In genomic region chr13:51617306-51617705, GRCm38 (mm10) we compare ENCODE assay signal across 16 mouse cellular contexts. TPM values are rescaled to one million over a fixed set of nuclear protein-coding genes. Genes with fewer than 3 reads are reported as not detected.
DNase-seq lines count a peak whose midpoint lies in the region; ATAC-seq lines count a peak whose summit lies in the region.
"Had no signal": no experiment of that assay in that cellular context is flagged by ENCODE, and none has a peak within 500 bp of the region (broad histone marks: within the 10 kb centered on the region; RNA-seq: fewer than 3 reads in every experiment).

No protein-coding gene starts in this region.

- DNase-seq in forebrain, embryonic 10.5 days (ENCODE audit: extremely low spot score, low spot score), result no peak
- no peak for DNase-seq in lung, postnatal 14 days
- DNase-seq in brain, adult 2 months (ENCODE audit: low read depth, low spot score), result peak; percentile 13
- no peak for DNase-seq in kidney, postnatal 14 days
- DNase-seq: adrenal gland, adult 8-10 months had no signal

- ATAC-seq in forebrain, embryonic 15.5 days (replicated peaks), result no peak
- 0 out of 2 replicates have a peak, but pooled peaks have one; percentile 31 for ATAC-seq in lung, embryonic 16.5 days (ENCODE audit: low read depth)
- ATAC-seq: CD4-positive, CD25-positive, alpha-beta regulatory T cell, adult 4 months; intestine, postnatal 0 days had no signal

- 39% methylated on average over 1 of the region's 1 CpGs for WGBS in forebrain, embryonic 15.5 days
- 86% methylated on average over 1 of the region's 1 CpGs for WGBS in forebrain, embryonic 10.5 days
- WGBS in lung, embryonic 16.5 days, result 38% methylated on average over 1 of the region's 1 CpGs

- H3K9ac ChIP-seq in forebrain, embryonic 15.5 days (replicated peaks), result no peak overlapping the region
- H3K9ac ChIP-seq in lung, embryonic 16.5 days (ENCODE audit: low read length), result no peak overlapping the region
- H3K9ac ChIP-seq: embryonic facial prominence, embryonic 12.5 days; embryonic facial prominence, embryonic 15.5 days; heart, embryonic 13.5 days; hindbrain, embryonic 15.5 days had no signal

- peaks cover 21% of the 10 kb centered on the region for H3K4me1 ChIP-seq in forebrain, embryonic 15.5 days
- H3K4me1 ChIP-seq in forebrain, embryonic 10.5 days, result peaks cover 30% of the 10 kb centered on the region
- H3K4me1 ChIP-seq in lung, embryonic 16.5 days (replicated peaks; ENCODE audit: control insufficient read depth, insufficient read depth, low read length), result peaks cover 2% of the 10 kb centered on the region; the same call in 1 of the 2 replicates
- H3K4me1 ChIP-seq: heart, embryonic 10.5 days had no signal

- H3K4me3 ChIP-seq in forebrain, embryonic 15.5 days, result no peak overlapping the region
- no peak overlapping the region for H3K4me3 ChIP-seq in forebrain, embryonic 10.5 days
- H3K4me3 ChIP-seq in lung, embryonic 16.5 days (ENCODE audit: low read length), result no peak overlapping the region
- H3K4me3 ChIP-seq: embryonic facial prominence, embryonic 12.5 days; embryonic facial prominence, embryonic 15.5 days; heart, adult 2 months; heart, embryonic 10.5 days; heart, embryonic 13.5 days; hindbrain, embryonic 15.5 days had no signal

- 0 out of 2 replicates have a peak overlapping the region, but pooled peaks have one; percentile 2 for H3K27ac ChIP-seq in forebrain, embryonic 15.5 days (replicated peaks)
- no peak overlapping the region for H3K27ac ChIP-seq in forebrain, embryonic 10.5 days
- no peak overlapping the region for H3K27ac ChIP-seq in lung, embryonic 16.5 days (ENCODE audit: low read length)
- H3K27ac ChIP-seq: embryonic facial prominence, embryonic 12.5 days; embryonic facial prominence, embryonic 15.5 days; heart, adult 2 months; heart, embryonic 10.5 days; heart, embryonic 13.5 days; hindbrain, embryonic 15.5 days had no signal

- H3K36me3 ChIP-seq in forebrain, embryonic 15.5 days, result no peaks in the 10 kb centered on the region
- no peaks in the 10 kb centered on the region for H3K36me3 ChIP-seq in forebrain, embryonic 10.5 days (replicated peaks)
- no peaks in the 10 kb centered on the region for H3K36me3 ChIP-seq in lung, embryonic 16.5 days (ENCODE audit: control insufficient read depth, insufficient read depth, low read length)
- H3K36me3 ChIP-seq: embryonic facial prominence, embryonic 12.5 days; embryonic facial prominence, embryonic 15.5 days; heart, embryonic 10.5 days; heart, embryonic 13.5 days; hindbrain, embryonic 15.5 days had no signal

- H3K27me3 ChIP-seq in forebrain, embryonic 15.5 days, result no peaks in the 10 kb centered on the region
- no peaks in the 10 kb centered on the region for H3K27me3 ChIP-seq in forebrain, embryonic 10.5 days (ENCODE audit: poor library complexity, severe bottlenecking)
- H3K27me3 ChIP-seq in lung, embryonic 16.5 days (ENCODE audit: control insufficient read depth, insufficient read depth, low read depth, low read length), result no peaks in the 10 kb centered on the region
- H3K27me3 ChIP-seq: embryonic facial prominence, embryonic 12.5 days; embryonic facial prominence, embryonic 15.5 days; hindbrain, embryonic 15.5 days had no signal

- no peak overlapping the region for H3K4me2 ChIP-seq in forebrain, embryonic 15.5 days (replicated peaks)
- H3K4me2 ChIP-seq in lung, embryonic 16.5 days (ENCODE audit: low read depth, low read length), result no peak overlapping the region
- H3K4me2 ChIP-seq: embryonic facial prominence, embryonic 12.5 days; embryonic facial prominence, embryonic 15.5 days had no signal

- H3K9me3 ChIP-seq in forebrain, embryonic 15.5 days, result no peaks in the 10 kb centered on the region
- no peaks in the 10 kb centered on the region for H3K9me3 ChIP-seq in forebrain, embryonic 10.5 days
- H3K9me3 ChIP-seq in lung, embryonic 16.5 days (ENCODE audit: control insufficient read depth, low read length), result no peaks in the 10 kb centered on the region
- H3K9me3 ChIP-seq: embryonic facial prominence, embryonic 12.5 days; embryonic facial prominence, embryonic 15.5 days; heart, embryonic 10.5 days; heart, embryonic 13.5 days; hindbrain, embryonic 15.5 days had no signal

RNA-seq across cellular contexts. Expression of gene Cks2, which starts 27.7 kb away (rescaled TPM):
- 130 and 152 TPM in 2 replicates for polyA plus RNA-seq in forebrain, embryonic 15.5 days (2015; fragmentation: Nextera tagmentation; extraction: Ambion mirVana)
- 420 and 444 TPM in 2 replicates for polyA plus RNA-seq in forebrain, embryonic 10.5 days (2016; fragmentation: Nextera tagmentation; extraction: Ambion mirVana)
- polyA plus RNA-seq in lung, embryonic 16.5 days (2015; fragmentation: Nextera tagmentation; extraction: Ambion mirVana), result 350 and 356 TPM in 2 replicates

RNA-seq across cellular contexts. Expression of gene Secisbp2, which starts 34.2 kb away (rescaled TPM):
- 33.3 and 37.7 TPM in 2 replicates for polyA plus RNA-seq in forebrain, embryonic 15.5 days (2015; fragmentation: Nextera tagmentation; extraction: Ambion mirVana)
- polyA plus RNA-seq in forebrain, embryonic 10.5 days (2016; fragmentation: Nextera tagmentation; extraction: Ambion mirVana), result 28.1 and 32.1 TPM in 2 replicates
- 27.5 and 28.3 TPM in 2 replicates for polyA plus RNA-seq in lung, embryonic 16.5 days (2015; fragmentation: Nextera tagmentation; extraction: Ambion mirVana)

RNA-seq across cellular contexts. Expression of gene Shc3, which starts 48.1 kb away (rescaled TPM):
- polyA plus RNA-seq in forebrain, embryonic 15.5 days (2015; fragmentation: Nextera tagmentation; extraction: Ambion mirVana), result 9.6 and 10.1 TPM in 2 replicates
- 2.2 and 3.1 TPM in 2 replicates for polyA plus RNA-seq in forebrain, embryonic 10.5 days (2016; fragmentation: Nextera tagmentation; extraction: Ambion mirVana)
- polyA plus RNA-seq in lung, embryonic 16.5 days (2015; fragmentation: Nextera tagmentation; extraction: Ambion mirVana), result not detected in 2 replicates
- polyA plus RNA-seq: activated CD4-positive, CD25-positive, alpha-beta regulatory T cell, adult 4 months; CD4-positive, CD25-positive, alpha-beta regulatory T cell, adult 4 months had no signal
